Mouse (Mus musculus): Measurements from ENCODE around the gene Ap3m1. TPM values are rescaled to one million over a fixed set of nuclear protein-coding genes. Genes with fewer than 3 reads are reported as not detected.

Ap3m1 gene
- total RNA-seq, 1 experiment = 48.5 TPM

DNA sequence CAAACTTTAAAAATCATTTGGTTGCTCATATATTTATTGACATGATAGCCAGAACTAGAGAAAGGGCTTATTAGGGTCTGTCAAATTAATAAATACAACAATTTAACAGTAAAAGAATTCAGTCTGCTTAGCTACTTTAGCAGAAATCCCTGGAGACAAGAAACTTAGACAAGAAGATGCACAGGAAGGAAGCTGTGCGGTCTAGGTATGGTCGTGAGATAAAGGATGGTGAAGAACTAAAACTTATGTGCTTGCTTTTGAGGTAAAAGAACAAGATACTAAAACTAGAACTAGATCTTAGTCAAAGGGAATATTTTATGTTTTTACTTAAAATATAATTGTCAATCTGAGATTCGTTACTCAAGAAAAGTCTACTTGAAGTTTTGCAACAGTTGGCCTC, 17.5 kb downstream of the Ap3m1 start:
- H3K9ac ChIP-seq (ENCODE audit: insufficient read depth, low read depth, low read length, poor library complexity, severe bottlenecking) = no peak overlapping the region
- in situ Hi-C loops (cut with MboI; ENCODE audit: low sequenced_read_pairs in 2 of 2, unreplicated experiment in 2 of 2) = no loop called here
- no peak overlapping the region for H3K27ac ChIP-seq (ENCODE audit: insufficient read depth, low read depth, low read length, poor library complexity, severe bottlenecking)
- no peak overlapping the region for H3K4me3 ChIP-seq (ENCODE audit: insufficient read depth in 1 of 2, low read depth in 1 of 2, low read length in 2 of 2, poor library complexity in 1 of 2, severe bottlenecking in 1 of 2)
- no peaks in the 10 kb centered on the region for H3K4me1 ChIP-seq (ENCODE audit: control insufficient read depth in 2 of 2, insufficient read depth in 2 of 2, low read length in 2 of 2, poor library complexity in 1 of 2)
- H3K36me3 ChIP-seq (ENCODE audit: control insufficient read depth, insufficient read depth, low read length, poor library complexity, severe bottlenecking) = peaks cover 14% of the 10 kb centered on the region
- H3K9me3 ChIP-seq (ENCODE audit: control insufficient read depth, insufficient read depth, low read depth, low read length) = no peaks in the 10 kb centered on the region
- TF ChIP-seq CHD2 (IDR thresholded peaks at IDR 0.05; ENCODE audit: low read depth, low read length) = no peak
- TF ChIP-seq ZC3H11A (IDR thresholded peaks at IDR 0.05; ENCODE audit: borderline replicate concordance, low read depth, low read length) = no peak
- TF ChIP-seq MAFK (IDR thresholded peaks at IDR 0.05; ENCODE audit: insufficient read depth, low read depth, low read length) = no peak
- no peak for TF ChIP-seq ZNF384 (IDR thresholded peaks at IDR 0.05; ENCODE audit: low read depth, low read length)
- no peak for TF ChIP-seq HCFC1 (IDR thresholded peaks at IDR 0.05; ENCODE audit: borderline replicate concordance, insufficient read depth, low read length)
- no peak for DNase-seq (ENCODE audit: low read depth, low spot score)

- in situ Hi-C loops (cut with MboI; ENCODE audit: low sequenced_read_pairs in 2 of 2, unreplicated experiment in 2 of 2) = no loop called here
- H3K4me1 ChIP-seq (ENCODE audit: control insufficient read depth in 2 of 2, insufficient read depth in 2 of 2, low read length in 2 of 2, poor library complexity in 1 of 2) = no peaks in the 10 kb centered on the region
- no peak for TF ChIP-seq ZNF384 (IDR thresholded peaks at IDR 0.05; ENCODE audit: low read depth, low read length)
- no peak for TF ChIP-seq MAFK (IDR thresholded peaks at IDR 0.05; ENCODE audit: insufficient read depth, low read depth, low read length)
- TF ChIP-seq ZC3H11A (IDR thresholded peaks at IDR 0.05; ENCODE audit: borderline replicate concordance, low read depth, low read length) = no peak
- TF ChIP-seq HCFC1 (IDR thresholded peaks at IDR 0.05; ENCODE audit: borderline replicate concordance, insufficient read depth, low read length) = no peak
- TF ChIP-seq CHD2 (IDR thresholded peaks at IDR 0.05; ENCODE audit: low read depth, low read length) = no peak
- no peak for DNase-seq (ENCODE audit: low read depth, low spot score)
- no peak overlapping the region for H3K9ac ChIP-seq (ENCODE audit: insufficient read depth, low read depth, low read length, poor library complexity, severe bottlenecking)
- peaks cover 14% of the 10 kb centered on the region for H3K36me3 ChIP-seq (ENCODE audit: control insufficient read depth, insufficient read depth, low read length, poor library complexity, severe bottlenecking)
- H3K4me3 ChIP-seq (ENCODE audit: insufficient read depth in 1 of 2, low read depth in 1 of 2, low read length in 2 of 2, poor library complexity in 1 of 2, severe bottlenecking in 1 of 2) = no peak overlapping the region
- H3K9me3 ChIP-seq (ENCODE audit: control insufficient read depth, insufficient read depth, low read depth, low read length) = no peaks in the 10 kb centered on the region
- H3K27ac ChIP-seq (ENCODE audit: insufficient read depth, low read depth, low read length, poor library complexity, severe bottlenecking) = no peak overlapping the region
These were observed 18.0 kb downstream of the Ap3m1 start for GRCm38 (mm10) chr14:21034271-21034670.

- Histone ChIP-seq H3K4me3 (ENCODE audit: insufficient read depth in 1 of 2, low read depth in 1 of 2, low read length in 2 of 2, poor library complexity in 1 of 2, severe bottlenecking in 1 of 2) (no peak overlapping the region), H3K4me1 (ENCODE audit: control insufficient read depth in 2 of 2, insufficient read depth in 2 of 2, low read length in 2 of 2, poor library complexity in 1 of 2) (no peaks in the 10 kb centered on the region), H3K9ac (ENCODE audit: insufficient read depth, low read depth, low read length, poor library complexity, severe bottlenecking) (no peak overlapping the region), H3K9me3 (ENCODE audit: control insufficient read depth, insufficient read depth, low read depth, low read length) (no peaks in the 10 kb centered on the region), H3K36me3 (ENCODE audit: control insufficient read depth, insufficient read depth, low read length, poor library complexity, severe bottlenecking) (peaks cover 19% of the 10 kb centered on the region), H3K27ac (ENCODE audit: insufficient read depth, low read depth, low read length, poor library complexity, severe bottlenecking) (no peak overlapping the region)
- in situ Hi-C loops (cut with MboI; ENCODE audit: low sequenced_read_pairs in 2 of 2, unreplicated experiment in 2 of 2) = no loop called here
- DNase-seq (ENCODE audit: low read depth, low spot score) = no peak
- no peak for TF ChIP-seq ZNF384 (IDR thresholded peaks at IDR 0.05; ENCODE audit: low read depth, low read length)
- TF ChIP-seq CHD2 (IDR thresholded peaks at IDR 0.05; ENCODE audit: low read depth, low read length) = no peak
- TF ChIP-seq MAFK (IDR thresholded peaks at IDR 0.05; ENCODE audit: insufficient read depth, low read depth, low read length) = no peak
- no peak for TF ChIP-seq HCFC1 (IDR thresholded peaks at IDR 0.05; ENCODE audit: borderline replicate concordance, insufficient read depth, low read length)
- TF ChIP-seq ZC3H11A (IDR thresholded peaks at IDR 0.05; ENCODE audit: borderline replicate concordance, low read depth, low read length) = no peak
These were observed 20.4 kb downstream of the Ap3m1 start for GRCm38 (mm10) chr14:21031783-21032511.

DNA sequence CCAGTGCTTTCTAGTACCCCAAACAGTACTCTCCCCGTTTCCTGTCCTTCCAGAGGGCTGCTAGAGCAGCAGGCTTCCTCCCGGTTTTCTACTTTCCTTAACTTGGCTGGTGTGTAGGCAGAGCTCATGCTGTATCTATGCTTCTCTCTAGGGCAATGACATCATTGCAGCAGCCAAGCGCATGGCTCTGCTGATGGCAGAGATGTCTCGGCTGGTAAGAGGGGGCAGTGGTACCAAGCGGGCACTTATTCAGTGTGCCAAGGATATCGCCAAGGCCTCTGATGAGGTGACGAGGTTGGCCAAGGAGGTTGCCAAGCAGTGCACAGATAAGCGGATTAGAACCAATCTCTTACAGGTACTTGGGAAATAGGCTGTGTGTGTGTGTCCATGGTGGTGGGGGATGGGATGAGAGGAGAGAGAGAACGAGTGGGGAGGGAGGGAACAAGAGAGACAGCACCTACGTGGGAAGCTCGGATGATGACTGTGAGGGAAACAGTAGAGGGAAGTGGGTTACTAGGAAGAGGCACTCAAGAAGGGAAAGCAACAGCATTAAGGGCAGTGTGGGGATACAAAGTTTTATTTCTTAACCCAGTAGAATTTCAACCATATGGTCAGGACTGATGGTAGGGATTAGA, 23.2 kb downstream of the Ap3m1 start:
- Histone ChIP-seq H3K9me3 (ENCODE audit: control insufficient read depth, insufficient read depth, low read depth, low read length) (no peaks in the 10 kb centered on the region), H3K9ac (ENCODE audit: insufficient read depth, low read depth, low read length, poor library complexity, severe bottlenecking) (no peak overlapping the region), H3K27ac (ENCODE audit: insufficient read depth, low read depth, low read length, poor library complexity, severe bottlenecking) (no peak overlapping the region), H3K36me3 (ENCODE audit: control insufficient read depth, insufficient read depth, low read length, poor library complexity, severe bottlenecking) (peaks cover 15% of the 10 kb centered on the region), H3K4me3 (ENCODE audit: insufficient read depth in 1 of 2, low read depth in 1 of 2, low read length in 2 of 2, poor library complexity in 1 of 2, severe bottlenecking in 1 of 2) (no peak overlapping the region), H3K4me1 (ENCODE audit: control insufficient read depth in 2 of 2, insufficient read depth in 2 of 2, low read length in 2 of 2, poor library complexity in 1 of 2) (no peaks in the 10 kb centered on the region)
- TF ChIP-seq CHD2 (IDR thresholded peaks at IDR 0.05; ENCODE audit: low read depth, low read length) (no peak), ZNF384 (IDR thresholded peaks at IDR 0.05; ENCODE audit: low read depth, low read length) (no peak), HCFC1 (IDR thresholded peaks at IDR 0.05; ENCODE audit: borderline replicate concordance, insufficient read depth, low read length) (no peak), ZC3H11A (IDR thresholded peaks at IDR 0.05; ENCODE audit: borderline replicate concordance, low read depth, low read length) (no peak), MAFK (IDR thresholded peaks at IDR 0.05; ENCODE audit: insufficient read depth, low read depth, low read length) (no peak)
- no peak for DNase-seq (ENCODE audit: low read depth, low spot score)
- in situ Hi-C loops (cut with MboI; ENCODE audit: low sequenced_read_pairs in 2 of 2, unreplicated experiment in 2 of 2) = no loop called here
